Mouse (Mus musculus) central nervous system, embryonic 14 days (tissue): Measurements from ENCODE around the gene Tmem185b. TPM values are rescaled to one million over a fixed set of nuclear protein-coding genes. Genes with fewer than 3 reads are reported as not detected.

Experiments
- polyA plus RNA-seq: library from polyadenylated mRNA; depleted of rRNA; stranded (reverse); fragments of >200 nt; gene quantifications from 2 replicates; pipeline ENCODE4 v1.2.3, GENCODE M21; 2012; rRNA removed

Tmem185b gene
- polyA plus RNA-seq, result 13.4 and 14.1 TPM in 2 replicates

DNA sequence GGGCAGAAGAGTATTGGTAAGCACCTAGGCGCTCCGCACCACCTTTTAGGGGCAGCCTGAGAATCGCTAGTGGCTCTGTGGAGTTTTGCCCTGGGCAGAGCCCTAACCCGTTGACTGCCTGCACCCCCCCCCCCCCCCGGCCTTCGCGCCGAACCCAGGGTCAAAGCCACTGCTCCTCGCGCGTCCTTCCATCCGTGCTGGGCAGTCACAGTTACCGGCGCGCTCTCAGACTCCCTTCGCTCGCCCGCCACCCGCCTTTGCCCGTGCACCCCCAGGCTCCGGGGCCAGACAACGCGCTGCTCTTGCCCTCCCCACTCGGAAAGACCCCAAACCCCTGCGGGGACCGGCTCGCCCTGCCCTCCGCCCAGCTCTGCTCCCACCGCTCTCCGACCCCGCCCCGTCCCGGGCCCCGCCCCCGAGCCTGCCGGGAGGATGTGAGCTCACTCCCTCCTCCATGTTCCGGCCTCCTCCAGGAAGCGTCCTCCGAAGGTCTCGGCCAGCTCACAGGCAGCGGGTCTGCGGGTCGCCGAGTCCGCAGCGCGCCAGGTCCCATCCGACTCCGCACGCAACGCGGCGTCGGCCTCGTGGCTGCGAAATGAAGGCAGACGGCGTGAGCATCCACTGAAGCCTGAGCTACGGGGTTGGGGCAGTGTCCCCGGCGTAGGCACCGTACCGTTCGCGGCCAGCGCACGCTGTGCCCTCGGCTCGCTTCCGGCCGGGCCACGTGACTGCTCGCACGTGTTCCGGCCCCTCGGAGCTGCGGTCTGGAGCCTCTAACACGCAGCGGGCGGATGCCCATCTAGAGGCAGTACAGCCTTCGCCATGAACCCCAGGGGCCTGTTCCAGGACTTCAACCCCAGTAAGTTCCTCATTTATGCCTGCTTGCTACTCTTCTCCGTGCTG lies at the start of gene Tmem185b:
Gene Tmem185b, plus strand, starts transcription at position 472 of the 903 bp plus-strand sequence.

DNA sequence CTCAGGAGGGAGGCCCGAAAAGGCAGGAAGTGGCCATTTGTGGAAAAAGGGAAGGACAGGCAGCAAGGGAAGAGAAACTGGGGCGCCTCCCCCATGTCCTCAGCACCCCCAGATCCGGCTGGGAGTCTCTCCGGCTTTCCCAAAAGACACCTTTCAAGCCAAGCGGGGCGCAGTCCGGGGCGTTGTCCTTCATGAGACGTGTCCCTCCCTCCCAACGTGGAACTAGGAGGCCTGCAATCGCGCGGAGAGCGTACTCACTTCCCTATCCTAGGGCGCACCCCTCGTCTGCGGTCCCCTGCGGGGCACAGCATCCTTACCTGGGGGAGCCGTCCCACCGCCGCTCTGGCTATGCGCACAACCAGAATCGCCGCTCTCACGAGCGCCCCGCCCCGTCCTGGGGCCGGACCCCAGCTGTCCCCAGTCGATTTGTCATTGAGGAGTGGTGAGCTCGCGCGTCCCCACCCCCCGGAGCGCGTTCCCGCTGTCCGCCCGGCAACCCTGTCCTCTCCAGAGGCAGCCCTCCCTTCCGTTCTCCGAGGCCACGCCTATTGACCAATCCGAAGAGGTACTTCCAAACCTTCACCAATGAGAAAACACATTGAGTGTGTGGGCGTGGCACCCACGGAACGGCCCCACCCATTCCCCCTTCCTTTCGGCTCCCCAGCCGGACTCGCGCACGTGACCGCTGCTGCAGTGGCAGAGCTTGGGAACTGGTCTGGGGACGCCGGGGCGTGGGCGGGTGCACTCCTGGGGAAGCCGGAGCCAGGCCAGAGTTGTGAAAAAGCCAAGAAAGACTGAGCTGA lies 21.5 kb upstream of the Tmem185b start, which contains the start of gene Ralb:
Gene Ralb, minus strand, starts transcription at position 535 of the 803 bp plus-strand sequence.

Other genes starting within 250 kb of the Tmem185b start
- gene Inhbb, start 103.9 kb upstream of the Tmem185b start, polyA plus RNA-seq, result 5.1 and 8.6 TPM in 2 replicates
- gene Ralb, start 21.4 kb upstream of the Tmem185b start, polyA plus RNA-seq, result 27.2 and 34.6 TPM in 2 replicates
- gene Epb41l5, start 122.8 kb downstream of the Tmem185b start, polyA plus RNA-seq, result 10.0 and 11.1 TPM in 2 replicates